ENCODE assay signal across 13 mouse cellular contexts in genomic region chr2:113539076-113539446, GRCm38 (mm10).
DNase-seq lines count a peak whose midpoint lies in the region; ATAC-seq lines count a peak whose summit lies in the region.
"Had no signal": no experiment of that assay in that cellular context is flagged by ENCODE, and none has a peak within 500 bp of the region (broad histone marks: within the 10 kb centered on the region; RNA-seq: fewer than 3 reads in every experiment).

No protein-coding gene starts in this region.

- H3K27me3 ChIP-seq in hindbrain, embryonic 16.5 days (replicated peaks; ENCODE audit: control insufficient read depth, insufficient read depth, low read length) = no peaks in the 10 kb centered on the region
- H3K27me3 ChIP-seq in hindbrain, embryonic 12.5 days = no peaks in the 10 kb centered on the region
- H3K27me3 ChIP-seq in forebrain, embryonic 11.5 days (ENCODE audit: control insufficient read depth, insufficient read depth, low read length) = no peaks in the 10 kb centered on the region
- no peaks in the 10 kb centered on the region for H3K27me3 ChIP-seq in midbrain, embryonic 16.5 days (ENCODE audit: control insufficient read depth, insufficient read depth, low read depth, low read length)

- DNase-seq in ZHBTc4 (ENCODE audit: low read depth, low spot score) (peak; percentile 52), adipocyte (ENCODE audit: low spot score) (no peak)
- peak; percentile 52 for DNase-seq in forebrain, embryonic 11.5 days (ENCODE audit: low spot score)
- no peak for DNase-seq in cerebellum, postnatal 10 days
- no peak for DNase-seq in thymus, adult 18-20 months
- DNase-seq: adrenal gland, adult 2 months; cerebellum, postnatal 14 days; lung, adult 2 months; right cerebral cortex, postnatal 14 days had no signal

- no peaks in the 10 kb centered on the region for H3K36me3 ChIP-seq in hindbrain, embryonic 16.5 days (ENCODE audit: control insufficient read depth, insufficient read depth, low read length)
- no peaks in the 10 kb centered on the region for H3K36me3 ChIP-seq in hindbrain, embryonic 12.5 days
- H3K36me3 ChIP-seq in forebrain, embryonic 11.5 days (ENCODE audit: control insufficient read depth, insufficient read depth, low read length) = no peaks in the 10 kb centered on the region
- no peaks in the 10 kb centered on the region for H3K36me3 ChIP-seq in midbrain, embryonic 16.5 days (ENCODE audit: control insufficient read depth, insufficient read depth, low read length)

- H3K4me2 ChIP-seq in hindbrain, embryonic 16.5 days (ENCODE audit: low read length) = no peak overlapping the region
- no peak overlapping the region for H3K4me2 ChIP-seq in hindbrain, embryonic 12.5 days (replicated peaks)
- 0 out of 2 replicates have a peak overlapping the region, but pooled peaks have one; percentile 3 for H3K4me2 ChIP-seq in forebrain, embryonic 11.5 days (ENCODE audit: low read depth, low read length, severe bottlenecking)
- no peak overlapping the region for H3K4me2 ChIP-seq in midbrain, embryonic 16.5 days (ENCODE audit: low read length)

- H3K9me3 ChIP-seq in hindbrain, embryonic 16.5 days (ENCODE audit: control insufficient read depth, low read length) = no peaks in the 10 kb centered on the region
- H3K9me3 ChIP-seq in hindbrain, embryonic 12.5 days (replicated peaks) = no peaks in the 10 kb centered on the region
- H3K9me3 ChIP-seq in forebrain, embryonic 11.5 days (ENCODE audit: control insufficient read depth, low read length) = no peaks in the 10 kb centered on the region
- no peaks in the 10 kb centered on the region for H3K9me3 ChIP-seq in midbrain, embryonic 16.5 days (replicated peaks; ENCODE audit: control insufficient read depth, low read length, poor library complexity, severe bottlenecking)

- ATAC-seq in hindbrain, embryonic 16.5 days = peak; percentile 59
- no peak for ATAC-seq in hindbrain, embryonic 12.5 days (ENCODE audit: low FRiP score)
- peak; percentile 66 for ATAC-seq in forebrain, embryonic 11.5 days (replicated peaks; ENCODE audit: low FRiP score)
- peak; percentile 49 for ATAC-seq in midbrain, embryonic 16.5 days

- no peak overlapping the region for H3K4me3 ChIP-seq in hindbrain, embryonic 16.5 days (ENCODE audit: low read length)
- no peak overlapping the region for H3K4me3 ChIP-seq in hindbrain, embryonic 12.5 days
- no peak overlapping the region for H3K4me3 ChIP-seq in forebrain, embryonic 11.5 days (ENCODE audit: low read depth, low read length)
- H3K4me3 ChIP-seq in midbrain, embryonic 16.5 days (ENCODE audit: low read depth, low read length) = no peak overlapping the region
- H3K4me3 ChIP-seq: myocyte had no signal

- H3K4me1 ChIP-seq in hindbrain, embryonic 16.5 days (ENCODE audit: control insufficient read depth, insufficient read depth, low read depth, low read length) = no peaks in the 10 kb centered on the region
- H3K4me1 ChIP-seq in hindbrain, embryonic 12.5 days = peaks cover 5% of the 10 kb centered on the region
- H3K4me1 ChIP-seq in forebrain, embryonic 11.5 days (replicated peaks; ENCODE audit: control insufficient read depth, insufficient read depth, low read length) = peaks cover 7% of the 10 kb centered on the region; the same call in 1 of the 2 replicates
- H3K4me1 ChIP-seq in midbrain, embryonic 16.5 days (ENCODE audit: control insufficient read depth, insufficient read depth, low read length) = 0 out of 2 replicates have a peak, but pooled peaks cover 3% of the 10 kb centered on the region

- H3K9ac ChIP-seq in hindbrain, embryonic 16.5 days (ENCODE audit: low read depth, low read length) = no peak overlapping the region
- H3K9ac ChIP-seq in hindbrain, embryonic 12.5 days = no peak overlapping the region
- no peak overlapping the region for H3K9ac ChIP-seq in forebrain, embryonic 11.5 days (ENCODE audit: low read length)
- H3K9ac ChIP-seq in midbrain, embryonic 16.5 days (ENCODE audit: low read depth, low read length) = no peak overlapping the region

- no peak overlapping the region for H3K27ac ChIP-seq in hindbrain, embryonic 16.5 days (ENCODE audit: low read depth, low read length)
- no peak overlapping the region for H3K27ac ChIP-seq in hindbrain, embryonic 12.5 days
- H3K27ac ChIP-seq in forebrain, embryonic 11.5 days (ENCODE audit: low read depth, low read length) = peak overlapping the region; percentile 21; the same call in 1 of the 2 replicates
- H3K27ac ChIP-seq in midbrain, embryonic 16.5 days (ENCODE audit: low read length) = no peak overlapping the region

- 30% methylated on average over 4 of the region's 4 CpGs for whole genome bisulfite sequencing in hindbrain, embryonic 16.5 days
- 43% methylated on average over 4 of the region's 4 CpGs for whole genome bisulfite sequencing in hindbrain, embryonic 12.5 days
- WGBS in forebrain, embryonic 11.5 days = 14% methylated on average over 4 of the region's 4 CpGs
- 14% methylated on average over 4 of the region's 4 CpGs for WGBS in midbrain, embryonic 16.5 days

Comparison
In these comparisons a context has a peak if more than half of its experiments do, and no peak if none do; other contexts are left out.
1. DNase-seq: peak in ZHBTc4 (single experiment) and forebrain, embryonic 11.5 days (single experiment); none in cerebellum, postnatal 10 days (0 of 2), thymus, adult 18-20 months (0 of 2) and adipocyte (single experiment).